Mouse (Mus musculus): ENCODE results near the gene Zbtb11. TPM values are rescaled to one million over a fixed set of nuclear protein-coding genes. Genes with fewer than 3 reads are reported as not detected.

Zbtb11 gene
- 26.2 TPM for polyA plus RNA-seq (2014; fragmentation: Illumina TruSeq; extraction: RNeasy Lipid Tissue Mini Kit (QIAGEN cat#74804); ENCODE audit: low read depth, low replicate concordance)

DNA sequence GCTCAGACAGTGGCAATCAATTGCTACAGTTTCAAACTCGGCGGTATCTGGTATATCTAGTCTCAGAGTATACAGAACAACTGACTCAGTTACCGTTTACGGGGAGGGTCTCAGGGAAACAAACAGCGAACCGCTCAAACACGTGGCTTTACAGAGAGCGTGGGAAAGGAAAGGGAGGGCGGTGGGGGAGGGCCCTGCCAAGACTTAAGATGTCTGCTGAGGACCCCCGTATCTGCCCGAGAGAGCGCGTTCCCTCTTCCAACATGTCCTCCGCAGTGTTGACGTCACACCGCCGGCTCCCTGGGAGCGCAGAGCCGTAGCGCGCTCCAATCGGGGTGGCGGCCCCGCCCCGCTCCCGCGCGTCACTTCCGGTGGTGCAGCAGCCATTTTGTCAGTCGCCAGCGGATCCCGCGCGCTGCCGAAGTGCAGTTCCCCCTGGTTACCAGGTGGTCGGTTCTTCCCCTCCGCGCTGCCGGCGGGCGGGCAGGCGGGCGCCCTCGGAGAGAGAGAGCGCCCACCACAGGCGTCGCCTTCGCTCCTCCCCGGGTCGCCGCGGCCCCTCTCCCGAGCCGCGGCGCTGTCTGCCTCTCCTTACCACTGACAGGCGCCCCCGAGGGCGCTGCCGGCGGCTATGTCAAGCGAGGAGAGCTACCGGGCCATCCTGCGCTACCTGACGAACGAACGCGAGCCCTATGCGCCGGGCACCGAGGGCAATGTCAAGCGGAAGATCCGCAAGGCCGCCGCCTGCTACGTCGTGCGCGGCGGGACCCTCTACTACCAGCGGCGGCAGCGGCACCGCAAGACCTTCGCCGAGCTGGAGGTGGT, at the start of gene Zbtb11:
Zbtb11 (plus strand) TSS at position 453 of the 825 bp plus-strand sequence.

GRCm38 (mm10) chr16:55934453-55935037, 39.1 kb upstream of the Zbtb11 start, which contains the start of gene Cep97:
Cep97 (minus strand) TSS chr16:55934855.

DNA sequence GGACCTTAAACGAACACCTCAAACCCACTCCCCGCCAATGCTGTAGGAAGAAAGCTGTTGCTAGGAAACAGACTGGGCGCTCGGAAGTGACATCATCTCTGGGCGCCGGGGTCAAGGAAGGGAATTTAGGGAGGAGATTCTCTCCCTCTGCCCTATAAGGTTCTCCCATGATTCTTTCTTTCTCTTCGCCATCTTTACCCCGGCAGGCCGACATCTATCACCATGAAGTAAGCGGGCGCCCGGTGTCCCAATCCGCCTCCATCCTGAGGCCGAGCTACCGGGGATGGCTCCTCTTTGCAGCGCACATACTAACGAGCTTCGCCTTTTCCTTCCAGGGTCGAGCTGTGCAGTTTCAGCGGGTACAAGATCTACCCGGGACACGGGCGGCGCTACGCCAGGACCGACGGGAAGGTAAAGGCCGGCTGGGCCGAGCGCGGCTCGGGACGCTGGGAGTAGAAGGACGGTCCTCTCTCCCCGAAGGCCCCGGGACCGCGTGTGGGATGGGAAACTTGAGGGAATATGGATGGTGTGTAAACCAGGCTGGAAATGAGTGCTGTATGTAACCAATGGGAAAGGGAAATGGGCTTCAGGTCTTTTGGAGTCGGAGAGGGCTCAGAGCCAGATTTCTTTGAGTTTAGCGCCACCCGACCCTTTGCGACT, 7.3 kb upstream of the Zbtb11 start, which contains the start of gene Rpl24:
Rpl24 (plus strand) TSS at position 64 of the 660 bp plus-strand sequence.

DNA sequence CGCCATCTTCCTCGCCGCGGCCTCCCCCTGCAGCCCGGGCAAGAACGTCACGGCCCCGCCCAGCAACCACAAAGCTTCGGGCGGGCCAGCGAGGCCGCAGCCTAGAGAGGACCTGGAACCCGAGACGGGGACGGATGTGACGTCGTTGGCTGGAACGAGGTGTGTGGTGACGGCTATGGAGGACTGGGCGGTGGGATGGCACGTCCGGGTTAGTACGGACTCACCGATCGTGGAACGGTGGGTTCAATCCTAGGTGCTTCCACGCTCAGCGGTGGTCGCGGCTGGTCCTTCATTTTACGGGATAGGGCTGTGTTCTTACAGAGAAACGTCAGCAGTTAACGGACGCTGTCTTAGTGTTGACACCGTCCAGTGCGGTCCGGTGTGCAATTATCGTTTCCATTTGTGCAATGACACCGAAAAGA, 56.0 kb downstream of the Zbtb11 start, which contains the start of gene Pcnp:
Pcnp (minus strand) TSS at position 79 of the 422 bp plus-strand sequence.

GRCm38 (mm10) chr16:56037138-56038010, 63.7 kb downstream of the Zbtb11 start, which contains the start of gene Trmt10c:
Trmt10c (minus strand) TSS chr16:56037819.

DNA sequence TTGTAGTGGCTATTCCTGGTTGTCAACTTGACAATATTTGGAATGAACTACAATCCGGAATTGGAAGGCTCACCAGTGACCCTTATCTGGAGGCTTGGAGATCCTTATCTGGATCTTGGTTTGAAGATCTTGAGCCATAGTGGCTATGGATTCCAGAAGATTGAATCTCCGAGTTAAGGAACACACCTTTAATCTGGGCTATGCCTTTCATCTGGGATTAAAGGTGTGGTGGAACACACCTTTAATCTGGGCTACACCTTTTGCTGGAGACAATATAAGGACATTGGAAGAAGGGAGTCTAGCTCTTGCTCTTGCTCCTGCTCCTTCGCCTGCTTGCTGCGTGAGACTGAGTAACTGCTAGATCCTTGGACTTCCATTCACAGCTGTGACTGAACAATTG, 74.4 kb downstream of the Zbtb11 start, which contains the start of gene Senp7:
Senp7 (plus strand) TSS at position 301 of the 400 bp plus-strand sequence.

Other genes with a start within 250 kb of the Zbtb11 start
- gene Nfkbiz, start 135.0 kb upstream of the Zbtb11 start, polyA plus RNA-seq (2014; fragmentation: Illumina TruSeq; extraction: RNeasy Lipid Tissue Mini Kit (QIAGEN cat#74804); ENCODE audit: low read depth, low replicate concordance) = 6.4 TPM
- 12.2 TPM for gene Nxpe3, start 78.6 kb upstream of the Zbtb11 start, polyA plus RNA-seq (2014; fragmentation: Illumina TruSeq; extraction: RNeasy Lipid Tissue Mini Kit (QIAGEN cat#74804); ENCODE audit: low read depth, low replicate concordance)
- gene Cep97, start 39.0 kb upstream of the Zbtb11 start, polyA plus RNA-seq (2014; fragmentation: Illumina TruSeq; extraction: RNeasy Lipid Tissue Mini Kit (QIAGEN cat#74804); ENCODE audit: low read depth, low replicate concordance) = 10.0 TPM
- gene Rpl24, start 7.6 kb upstream of the Zbtb11 start, polyA plus RNA-seq (2014; fragmentation: Illumina TruSeq; extraction: RNeasy Lipid Tissue Mini Kit (QIAGEN cat#74804); ENCODE audit: low read depth, low replicate concordance) = 206 TPM
- gene Pcnp, start 55.9 kb downstream of the Zbtb11 start, polyA plus RNA-seq (2014; fragmentation: Illumina TruSeq; extraction: RNeasy Lipid Tissue Mini Kit (QIAGEN cat#74804); ENCODE audit: low read depth, low replicate concordance) = 303 TPM
- 57.1 TPM for gene Trmt10c, start 63.9 kb downstream of the Zbtb11 start, polyA plus RNA-seq (2014; fragmentation: Illumina TruSeq; extraction: RNeasy Lipid Tissue Mini Kit (QIAGEN cat#74804); ENCODE audit: low read depth, low replicate concordance)
- 28.7 TPM for gene Senp7, start 74.5 kb downstream of the Zbtb11 start, polyA plus RNA-seq (2014; fragmentation: Illumina TruSeq; extraction: RNeasy Lipid Tissue Mini Kit (QIAGEN cat#74804); ENCODE audit: low read depth, low replicate concordance)
- gene Impg2, start 230.4 kb downstream of the Zbtb11 start, polyA plus RNA-seq (2014; fragmentation: Illumina TruSeq; extraction: RNeasy Lipid Tissue Mini Kit (QIAGEN cat#74804); ENCODE audit: low read depth, low replicate concordance) = 1.5 TPM